Mouse (Mus musculus) spleen, adult 2 months (tissue): ENCODE data around the gene Fam111a.

Source experiments
- CTCF ChIP-seq: fragments of 200-500 bp; IDR thresholded peaks from 2 replicates; pipeline ENCODE4 v1.5.1; 2011; ENCODE audit warnings: mild to moderate bottlenecking, inconsistent platforms; ENCODE audit not compliant: insufficient read depth, insufficient read length, insufficient replicate concordance; ENCODE audit errors: extremely low read depth
- POLR2A ChIP-seq: fragments of 200-500 bp; IDR thresholded peaks from 2 replicates; pipeline ENCODE4 v1.6.1; 2011; ENCODE audit warnings: low read depth, low read length, inconsistent platforms

DNA sequence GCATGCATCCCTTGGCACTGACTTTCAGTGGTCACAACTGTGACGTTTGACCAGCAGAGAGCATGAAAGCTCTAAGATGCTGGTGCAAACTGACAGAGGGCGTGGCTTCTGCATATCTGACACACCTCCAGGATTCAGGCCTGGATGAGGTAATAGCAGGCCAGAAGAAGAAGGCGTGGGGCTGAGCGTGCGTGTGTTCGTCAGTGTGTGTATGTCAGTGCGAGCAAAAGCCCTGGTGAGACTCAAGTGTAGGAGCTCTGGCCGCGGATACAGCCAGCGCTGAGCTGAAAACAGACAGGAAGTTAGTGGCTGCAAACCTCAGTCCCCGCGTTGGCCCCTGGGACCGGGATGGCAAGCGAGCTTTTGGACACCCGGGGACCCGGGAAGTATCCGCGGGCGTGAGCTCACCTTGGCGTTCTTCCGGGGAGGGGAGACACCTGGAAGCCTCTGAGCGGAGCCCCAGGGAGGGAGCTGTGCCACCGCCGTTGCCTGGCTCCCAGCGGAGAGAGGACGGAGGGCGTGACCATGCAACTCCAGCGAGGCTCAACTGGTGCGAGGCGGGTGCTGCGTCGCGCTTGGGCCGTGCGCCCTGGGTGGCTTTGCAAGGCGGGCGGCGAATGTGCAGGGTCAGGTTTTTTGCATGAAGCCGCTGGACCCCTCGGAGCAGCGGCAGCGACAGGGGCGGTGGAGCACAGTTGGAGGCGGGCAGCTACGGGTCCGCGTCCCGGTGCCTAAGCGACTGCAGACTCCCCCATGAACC, 50.2 kb downstream of the Fam111a start:
- TF ChIP-seq POLR2A (no peak), CTCF (peak; percentile 12; the same call in 1 of the 2 replicates)
